Mouse (Mus musculus) kidney, embryonic 16.5 days (tissue): ENCODE measurements around the gene Gtf2f2. TPM values are rescaled to one million over a fixed set of nuclear protein-coding genes. Genes with fewer than 3 reads are reported as not detected.

Experiments used
- polyA plus RNA-seq: library from polyadenylated mRNA; unstranded; fragments of >200 nt; fragmentation: Nextera tagmentation; extraction: Ambion mirVana; gene quantifications from 2 replicates; pipeline ENCODE4 v1.2.1, GENCODE M21; 2015

Gene Gtf2f2
- polyA plus RNA-seq, 1 experiment from 2014 or later: 35.1 TPM

Other genes with a start within 250 kb of the Gtf2f2 start
- 13.0 and 13.1 TPM in 2 replicates for gene Slc25a30, start 223.8 kb downstream of the Gtf2f2 start, polyA plus RNA-seq
- gene Tpt1, start 165.8 kb downstream of the Gtf2f2 start, polyA plus RNA-seq: 868 and 911 TPM in 2 replicates
- 0.27 and 0.41 TPM in 2 replicates for gene Kctd4, start 55.9 kb downstream of the Gtf2f2 start, polyA plus RNA-seq
- 14.0 and 14.9 TPM in 2 replicates for gene Gpalpp1, start 99.9 kb upstream of the Gtf2f2 start, polyA plus RNA-seq
- gene Nufip1, start 100.0 kb upstream of the Gtf2f2 start, polyA plus RNA-seq: 16.8 and 17.5 TPM in 2 replicates